Mouse (Mus musculus): ENCODE measurements at regions not wholly inside any gene's neighbourhood (a gene's known extent, or its start where the extent isn't known, plus 50 kb on each side); places are given as distances from the start of the nearest gene placed in this dataset.

DNA sequence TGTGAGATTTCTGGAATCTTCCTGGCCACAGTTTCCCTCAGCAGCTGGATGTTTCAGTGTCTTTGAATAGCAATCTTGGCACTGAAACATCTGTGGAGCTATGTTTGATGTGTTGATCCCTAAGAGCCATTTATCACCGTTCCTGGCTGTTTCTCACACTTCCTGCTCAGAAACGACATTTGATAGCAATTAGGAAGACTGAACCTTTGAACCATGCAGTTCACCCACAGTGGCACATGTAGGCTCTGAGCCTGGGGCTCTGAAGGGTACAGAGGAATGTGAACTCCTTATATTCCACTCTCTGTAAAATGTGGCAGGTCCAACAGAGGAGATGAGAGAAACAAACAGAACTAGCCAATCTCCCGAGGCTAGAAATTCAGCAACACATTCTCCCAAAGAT lies 333.4 kb downstream of the Rnd3 start:
- TF ChIP-seq POLR2A (IDR thresholded peaks at IDR 0.05; ENCODE audit: borderline replicate concordance, extremely low read depth, low read depth, low read length) = no peak
- TF ChIP-seq CTCF (IDR thresholded peaks at IDR 0.05; ENCODE audit: insufficient read depth, low read length) = no peak

Measured in lung, adult 2 months (tissue).